Mouse (Mus musculus): ENCODE measurements at regions not wholly inside any gene's neighbourhood (a gene's known extent, or its start where the extent isn't known, plus 50 kb on each side); places are given as distances from the start of the nearest gene placed in this dataset.
A peak's percentile ranks its signal among the peaks of the same experiment; 100 is the strongest.

- no peak overlapping the region for H3K9ac ChIP-seq (replicated peaks; ENCODE audit: low read length)
- H3K36me3 ChIP-seq (ENCODE audit: control insufficient read depth, insufficient read depth, low read length) = no peaks in the 10 kb centered on the region
- H3K9me3 ChIP-seq (ENCODE audit: control insufficient read depth, low read length) = no peaks in the 10 kb centered on the region
- ATAC-seq (ENCODE audit: low FRiP score, low TSS enrichment) (peak; percentile 32; the same call in 1 of the 2 replicates), DNase-seq (peak; percentile 28)
- whole genome bisulfite sequencing = 67% methylated on average over 12 of the region's 12 CpGs
- H3K4me1 ChIP-seq (ENCODE audit: control insufficient read depth, insufficient read depth, low read length) = peaks cover 7% of the 10 kb centered on the region
- H3K4me3 ChIP-seq (replicated peaks; ENCODE audit: low read depth, low read length) = no peak overlapping the region
- no peak overlapping the region for H3K27ac ChIP-seq (replicated peaks; ENCODE audit: low read depth, low read length)
- H3K4me2 ChIP-seq (ENCODE audit: low read length) = no peak overlapping the region
- H3K27me3 ChIP-seq (ENCODE audit: control insufficient read depth, insufficient read depth, low read length) = no peaks in the 10 kb centered on the region
Measured at GRCm38 (mm10) chr1:105150624-105151465, 205.7 kb downstream of the Rnf152 start.

- Histone ChIP-seq H3K36me3 (ENCODE audit: control insufficient read depth, insufficient read depth, low read length) (no peaks in the 10 kb centered on the region), H3K4me1 (ENCODE audit: control insufficient read depth, insufficient read depth, low read length) (peaks cover 7% of the 10 kb centered on the region), H3K9me3 (ENCODE audit: control insufficient read depth, low read length) (no peaks in the 10 kb centered on the region), H3K9ac (replicated peaks; ENCODE audit: low read length) (no peak overlapping the region), H3K4me2 (ENCODE audit: low read length) (no peak overlapping the region), H3K4me3 (replicated peaks; ENCODE audit: low read depth, low read length) (no peak overlapping the region), H3K27me3 (ENCODE audit: control insufficient read depth, insufficient read depth, low read length) (no peaks in the 10 kb centered on the region), H3K27ac (replicated peaks; ENCODE audit: low read depth, low read length) (no peak overlapping the region)
- ATAC-seq (ENCODE audit: low FRiP score, low TSS enrichment) (no peak), DNase-seq (no peak)
- 89% methylated on average over 2 of the region's 2 CpGs for WGBS
Measured at GRCm38 (mm10) chr1:105148792-105149191, 207.7 kb downstream of the Rnf152 start.

- ATAC-seq (ENCODE audit: low FRiP score, low TSS enrichment) (no peak), DNase-seq (no peak)
- no peak overlapping the region for H3K4me2 ChIP-seq (ENCODE audit: low read length)
- no peak overlapping the region for H3K4me3 ChIP-seq (replicated peaks; ENCODE audit: low read depth, low read length)
- no peaks in the 10 kb centered on the region for H3K9me3 ChIP-seq (ENCODE audit: control insufficient read depth, low read length)
- H3K27me3 ChIP-seq (ENCODE audit: control insufficient read depth, insufficient read depth, low read length) = no peaks in the 10 kb centered on the region
- H3K36me3 ChIP-seq (ENCODE audit: control insufficient read depth, insufficient read depth, low read length) = no peaks in the 10 kb centered on the region
- peaks cover 7% of the 10 kb centered on the region for H3K4me1 ChIP-seq (ENCODE audit: control insufficient read depth, insufficient read depth, low read length)
- H3K9ac ChIP-seq (replicated peaks; ENCODE audit: low read length) = no peak overlapping the region
- no peak overlapping the region for H3K27ac ChIP-seq (replicated peaks; ENCODE audit: low read depth, low read length)
Measured at GRCm38 (mm10) chr1:105148048-105148447, 208.5 kb downstream of the Rnf152 start.

- Histone ChIP-seq H3K9ac (replicated peaks; ENCODE audit: low read length) (no peak overlapping the region), H3K27ac (replicated peaks; ENCODE audit: low read depth, low read length) (no peak overlapping the region), H3K4me3 (replicated peaks; ENCODE audit: low read depth, low read length) (no peak overlapping the region), H3K36me3 (ENCODE audit: control insufficient read depth, insufficient read depth, low read length) (no peaks in the 10 kb centered on the region), H3K27me3 (ENCODE audit: control insufficient read depth, insufficient read depth, low read length) (no peaks in the 10 kb centered on the region), H3K9me3 (ENCODE audit: control insufficient read depth, low read length) (no peaks in the 10 kb centered on the region), H3K4me1 (ENCODE audit: control insufficient read depth, insufficient read depth, low read length) (no peaks in the 10 kb centered on the region), H3K4me2 (ENCODE audit: low read length) (no peak overlapping the region)
- DNase-seq = no peak
- no peak for ATAC-seq (ENCODE audit: low FRiP score, low TSS enrichment)
- WGBS = 84% methylated on average over 4 of the region's 4 CpGs
Measured at GRCm38 (mm10) chr1:105123936-105124335, 232.6 kb downstream of the Rnf152 start.

- no peak overlapping the region for H3K4me3 ChIP-seq (replicated peaks; ENCODE audit: low read depth, low read length)
Measured at GRCm38 (mm10) chr1:105117888-105118287, 238.6 kb downstream of the Rnf152 start.

GRCm38 (mm10) chr1:105116231-105116630 lies 240.3 kb downstream of the Rnf152 start:
- no peak overlapping the region for H3K4me2 ChIP-seq (ENCODE audit: low read length)
- no peaks in the 10 kb centered on the region for H3K36me3 ChIP-seq (ENCODE audit: control insufficient read depth, insufficient read depth, low read length)
- H3K9me3 ChIP-seq (ENCODE audit: control insufficient read depth, low read length) = no peaks in the 10 kb centered on the region
- DNase-seq = no peak
- no peak overlapping the region for H3K9ac ChIP-seq (replicated peaks; ENCODE audit: low read length)
- WGBS = 89% methylated on average over 3 of the region's 3 CpGs
- H3K4me1 ChIP-seq (ENCODE audit: control insufficient read depth, insufficient read depth, low read length) = no peaks in the 10 kb centered on the region
- no peak overlapping the region for H3K4me3 ChIP-seq (replicated peaks; ENCODE audit: low read depth, low read length)
- no peak for ATAC-seq (ENCODE audit: low FRiP score, low TSS enrichment)
- no peaks in the 10 kb centered on the region for H3K27me3 ChIP-seq (ENCODE audit: control insufficient read depth, insufficient read depth, low read length)
- no peak overlapping the region for H3K27ac ChIP-seq (replicated peaks; ENCODE audit: low read depth, low read length)

More at GRCm38 (mm10) chr1:105117888-105118287, 238.6 kb downstream of the Rnf152 start:
- Histone ChIP-seq H3K9ac (replicated peaks; ENCODE audit: low read length) (no peak overlapping the region), H3K4me2 (ENCODE audit: low read length) (no peak overlapping the region), H3K36me3 (ENCODE audit: control insufficient read depth, insufficient read depth, low read length) (no peaks in the 10 kb centered on the region), H3K4me1 (ENCODE audit: control insufficient read depth, insufficient read depth, low read length) (no peaks in the 10 kb centered on the region), H3K9me3 (ENCODE audit: control insufficient read depth, low read length) (no peaks in the 10 kb centered on the region), H3K27me3 (ENCODE audit: control insufficient read depth, insufficient read depth, low read length) (no peaks in the 10 kb centered on the region), H3K27ac (replicated peaks; ENCODE audit: low read depth, low read length) (no peak overlapping the region)
- 89% methylated on average over 2 of the region's 2 CpGs for WGBS
- ATAC-seq (ENCODE audit: low FRiP score, low TSS enrichment) = no peak; the same call in 1 of the 2 replicates
- no peak for DNase-seq

GRCm38 (mm10) chr1:105115391-105115790 lies 241.1 kb downstream of the Rnf152 start:
- no peaks in the 10 kb centered on the region for H3K27me3 ChIP-seq (ENCODE audit: control insufficient read depth, insufficient read depth, low read length)
- H3K4me2 ChIP-seq (ENCODE audit: low read length) = no peak overlapping the region
- H3K9me3 ChIP-seq (ENCODE audit: control insufficient read depth, low read length) = no peaks in the 10 kb centered on the region
- WGBS = 94% methylated on average over 6 of the region's 6 CpGs
- no peak overlapping the region for H3K4me3 ChIP-seq (replicated peaks; ENCODE audit: low read depth, low read length)
- no peaks in the 10 kb centered on the region for H3K36me3 ChIP-seq (ENCODE audit: control insufficient read depth, insufficient read depth, low read length)
- no peak for DNase-seq
- H3K9ac ChIP-seq (replicated peaks; ENCODE audit: low read length) = no peak overlapping the region
- ATAC-seq (ENCODE audit: low FRiP score, low TSS enrichment) = no peak
- no peak overlapping the region for H3K27ac ChIP-seq (replicated peaks; ENCODE audit: low read depth, low read length)
- H3K4me1 ChIP-seq (ENCODE audit: control insufficient read depth, insufficient read depth, low read length) = no peaks in the 10 kb centered on the region

GRCm38 (mm10) chr1:105114835-105115234 lies 241.7 kb downstream of the Rnf152 start:
- Histone ChIP-seq H3K4me3 (replicated peaks; ENCODE audit: low read depth, low read length) (no peak overlapping the region), H3K27ac (replicated peaks; ENCODE audit: low read depth, low read length) (no peak overlapping the region), H3K9me3 (ENCODE audit: control insufficient read depth, low read length) (no peaks in the 10 kb centered on the region), H3K4me1 (ENCODE audit: control insufficient read depth, insufficient read depth, low read length) (no peaks in the 10 kb centered on the region), H3K27me3 (ENCODE audit: control insufficient read depth, insufficient read depth, low read length) (no peaks in the 10 kb centered on the region), H3K36me3 (ENCODE audit: control insufficient read depth, insufficient read depth, low read length) (no peaks in the 10 kb centered on the region), H3K9ac (replicated peaks; ENCODE audit: low read length) (no peak overlapping the region), H3K4me2 (ENCODE audit: low read length) (no peak overlapping the region)
- 96% methylated on average over 3 of the region's 3 CpGs for WGBS
- no peak for DNase-seq
- ATAC-seq (ENCODE audit: low FRiP score, low TSS enrichment) = no peak
